Comparison of ENCODE assay signal across 14 mouse cellular contexts in the genomic region with DNA sequence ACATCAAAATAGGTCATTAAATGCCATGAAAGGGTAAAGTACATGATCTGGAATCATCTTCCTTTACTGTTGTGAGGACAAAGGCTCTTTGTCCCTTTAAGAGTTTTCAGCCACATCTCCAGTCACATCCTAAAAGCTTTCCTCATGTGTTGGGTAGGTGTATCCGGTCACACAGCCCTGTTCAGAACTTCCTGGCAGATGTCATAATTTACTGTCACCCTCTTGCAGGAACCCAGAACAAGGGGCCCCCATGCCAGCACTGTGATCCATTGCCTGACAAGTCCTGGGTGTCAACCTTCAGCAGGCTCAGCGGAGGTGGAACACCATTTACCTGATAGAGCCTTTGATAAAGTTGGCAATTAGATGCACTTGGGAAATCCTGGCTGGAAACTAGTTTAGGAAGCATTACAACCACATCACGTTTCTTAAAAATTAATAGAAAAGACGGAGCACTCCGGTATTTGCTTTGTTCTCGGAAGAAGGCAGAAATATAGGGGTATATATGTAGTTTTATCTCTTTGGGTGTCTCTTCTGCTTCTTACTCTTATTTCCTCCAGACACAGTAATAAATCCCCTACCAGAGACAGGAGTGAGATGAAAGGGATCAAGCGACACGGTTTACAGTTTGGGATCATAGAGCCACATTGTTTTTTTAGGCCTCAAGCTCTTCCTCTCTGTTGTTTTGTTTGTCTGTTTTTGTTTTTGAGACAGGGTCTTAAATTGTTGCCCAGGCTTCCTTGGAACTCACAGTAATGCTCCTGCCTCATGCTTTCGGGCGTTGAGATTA.
A peak's percentile ranks its signal among the peaks of the same experiment; 100 is the strongest.
DNase-seq lines count a peak whose midpoint lies in the region.
"Had no signal": no experiment of that assay in that cellular context is flagged by ENCODE, and none has a peak within 500 bp of the region (broad histone marks: within the 10 kb centered on the region; RNA-seq: fewer than 3 reads in every experiment).

No protein-coding gene starts in this region.

- peak; percentile 19 for DNase-seq in embryo, embryonic 11 days
- no peak for DNase-seq in embryo, embryonic 10.5 days (ENCODE audit: low spot score)
- peak; percentile 17 for DNase-seq in gonadal fat pad, adult 2 months (ENCODE audit: low read depth)
- DNase-seq in kidney, adult 9 months, result peak; percentile 41
- peak; percentile 36 to 41 for DNase-seq in kidney, postnatal 36 days
- DNase-seq in urinary bladder, postnatal 10 days (ENCODE audit: low spot score), result no peak
- no peak for DNase-seq in urinary bladder, postnatal 4 days (ENCODE audit: low spot score in 2 of 2)
- DNase-seq: B cell, adult 2 months; cerebellum, adult 11 months; cerebellum, postnatal 25 days; liver, embryonic 13.5 days; midbrain, embryonic 14.5 days; right cerebral cortex, postnatal 4 days; thymus, postnatal 36 days had no signal

Comparison
In these comparisons a context has a peak if more than half of its experiments do, and no peak if none do; other contexts are left out.
1. DNase-seq: peak in embryo, embryonic 11 days (single experiment), gonadal fat pad, adult 2 months (single experiment), kidney, adult 9 months (single experiment) and kidney, postnatal 36 days (2 of 2); none in embryo, embryonic 10.5 days (single experiment), urinary bladder, postnatal 10 days (single experiment) and urinary bladder, postnatal 4 days (0 of 2).